ENCODE assay signal across 10 mouse cellular contexts in the genomic region with DNA sequence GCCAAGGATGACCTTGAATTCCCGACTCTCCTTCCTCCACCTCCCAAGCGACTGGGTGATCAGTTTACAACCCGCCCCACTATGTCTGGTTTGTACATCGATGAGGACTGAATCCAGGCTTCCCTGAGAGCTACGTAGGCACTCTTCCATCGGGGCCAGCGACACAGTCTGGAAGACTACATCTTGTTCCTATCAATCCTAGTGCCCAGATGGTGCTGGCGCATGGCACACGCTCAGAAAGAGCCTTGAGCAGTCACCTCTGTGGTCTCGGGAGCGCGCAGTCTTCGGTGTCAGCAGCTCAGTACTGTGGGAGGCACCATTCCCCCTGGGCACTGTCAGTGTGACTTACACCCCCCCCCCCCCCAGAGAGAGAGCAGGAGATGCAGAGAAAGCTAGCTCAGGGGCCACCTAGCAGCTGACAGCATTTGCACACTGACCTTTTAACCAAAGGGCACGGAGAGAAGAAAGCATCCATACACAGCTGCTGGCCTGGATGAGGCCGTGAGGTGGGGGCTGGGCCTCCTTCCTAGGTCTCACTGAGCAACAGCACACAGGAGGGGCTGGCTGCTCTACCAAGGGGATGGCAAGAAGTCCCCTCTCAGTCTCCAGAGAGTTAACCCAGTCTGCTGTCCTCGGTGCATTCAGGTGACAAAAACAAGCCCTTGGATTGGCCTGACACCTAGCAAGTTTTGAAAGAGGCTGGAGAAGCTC. TPM values are rescaled to one million over a fixed set of nuclear protein-coding genes. Genes with fewer than 3 reads are reported as not detected.
DNase-seq lines count a peak whose midpoint lies in the region; ATAC-seq lines count a peak whose summit lies in the region.
"Had no signal": no experiment of that assay in that cellular context is flagged by ENCODE, and none has a peak within 500 bp of the region (broad histone marks: within the 10 kb centered on the region; RNA-seq: fewer than 3 reads in every experiment).

No protein-coding gene starts in this region.

- 0 out of 2 replicates have a peak, but pooled peaks have one; percentile 1 for ATAC-seq in hindbrain, embryonic 16.5 days
- ATAC-seq in neural tube, embryonic 14.5 days (ENCODE audit: low read depth): no peak

- peaks cover 47% of the 10 kb centered on the region for H3K4me1 ChIP-seq in hindbrain, embryonic 16.5 days (ENCODE audit: control insufficient read depth, insufficient read depth, low read depth, low read length)
- H3K4me1 ChIP-seq in neural tube, embryonic 14.5 days (ENCODE audit: control insufficient read depth, insufficient read depth, low read length): peaks cover 58% of the 10 kb centered on the region

- H3K36me3 ChIP-seq in hindbrain, embryonic 16.5 days (ENCODE audit: control insufficient read depth, insufficient read depth, low read length): peaks cover 3% of the 10 kb centered on the region; the same call in 1 of the 2 replicates
- H3K36me3 ChIP-seq in neural tube, embryonic 14.5 days (ENCODE audit: control insufficient read depth, insufficient read depth, low read length): no peaks in the 10 kb centered on the region
- H3K36me3 ChIP-seq: G1E had no signal

- H3K4me3 ChIP-seq in hindbrain, embryonic 16.5 days (ENCODE audit: low read length): no peak overlapping the region
- H3K4me3 ChIP-seq in neural tube, embryonic 14.5 days (ENCODE audit: low read depth, low read length): no peak overlapping the region

- peak overlapping the region; percentile 2; the same call in 1 of the 2 replicates for H3K27ac ChIP-seq in hindbrain, embryonic 16.5 days (ENCODE audit: low read depth, low read length)
- H3K27ac ChIP-seq in neural tube, embryonic 14.5 days (ENCODE audit: low read depth, low read length): no peak overlapping the region

- peak; percentile 60 for DNase-seq in layer of hippocampus, adult 11-12 months (ENCODE audit: low spot score)
- DNase-seq in layer of hippocampus, postnatal 25 days (ENCODE audit: extremely low spot score in 1 of 2, low spot score in 1 of 2): no peak
- peak; percentile 74 for DNase-seq in embryo, embryonic 11 days
- no peak for DNase-seq in T-cell, adult 2 months (ENCODE audit: low spot score)
- DNase-seq in ovary, postnatal 36 days (ENCODE audit: low spot score): no peak
- DNase-seq in layer of hippocampus, postnatal 14 days (ENCODE audit: low spot score in 2 of 2): no peak
- DNase-seq: adrenal gland, postnatal 14 days had no signal

- H3K9me3 ChIP-seq in hindbrain, embryonic 16.5 days (ENCODE audit: control insufficient read depth, low read length): no peaks in the 10 kb centered on the region
- no peaks in the 10 kb centered on the region for H3K9me3 ChIP-seq in neural tube, embryonic 14.5 days (ENCODE audit: control insufficient read depth, low read length)
- H3K9me3 ChIP-seq: G1E had no signal

- WGBS in hindbrain, embryonic 16.5 days: 43% methylated on average over 16 of the region's 16 CpGs
- 33% methylated on average over 16 of the region's 16 CpGs for WGBS in neural tube, embryonic 14.5 days

- H3K4me2 ChIP-seq in hindbrain, embryonic 16.5 days (ENCODE audit: low read length): no peak overlapping the region
- H3K4me2 ChIP-seq in neural tube, embryonic 14.5 days (ENCODE audit: low read depth, low read length): no peak overlapping the region

- H3K9ac ChIP-seq in hindbrain, embryonic 16.5 days (ENCODE audit: low read depth, low read length): 0 out of 2 replicates have a peak overlapping the region, but pooled peaks have one; percentile 11
- H3K9ac ChIP-seq in neural tube, embryonic 14.5 days (replicated peaks; ENCODE audit: low read depth, low read length): 0 out of 2 replicates have a peak overlapping the region, but pooled peaks have one; percentile 13

- no peaks in the 10 kb centered on the region for H3K27me3 ChIP-seq in hindbrain, embryonic 16.5 days (replicated peaks; ENCODE audit: control insufficient read depth, insufficient read depth, low read length)
- H3K27me3 ChIP-seq in neural tube, embryonic 14.5 days (ENCODE audit: control insufficient read depth, insufficient read depth, low read length): no peaks in the 10 kb centered on the region

RNA-seq across cellular contexts. Expression of a gene that starts 10.3 kb away (rescaled TPM):
- total RNA-seq in layer of hippocampus, postnatal 25 days (2021): 100 to 1,000 TPM; 121 to 140 TPM
- 112 and 127 TPM in 2 replicates for polyA plus RNA-seq in hindbrain, embryonic 16.5 days (2015; fragmentation: Nextera tagmentation; extraction: Ambion mirVana)
- 228 and 232 TPM in 2 replicates for polyA plus RNA-seq in neural tube, embryonic 14.5 days (2014; fragmentation: Nextera tagmentation; extraction: Ambion mirVana)
- total RNA-seq in layer of hippocampus, postnatal 14 days (2021): 100 to 1,000 TPM; 103 to 114 TPM

RNA-seq across cellular contexts. Expression of a gene that starts 32.0 kb away (rescaled TPM):
- total RNA-seq in layer of hippocampus, postnatal 25 days (2021): 1 to 10 TPM; 8.0 to 8.5 TPM
- polyA plus RNA-seq in hindbrain, embryonic 16.5 days (2015; fragmentation: Nextera tagmentation; extraction: Ambion mirVana): 20.3 and 20.5 TPM in 2 replicates
- polyA plus RNA-seq in neural tube, embryonic 14.5 days (2014; fragmentation: Nextera tagmentation; extraction: Ambion mirVana): 15.3 and 15.5 TPM in 2 replicates
- 1 to 10 TPM; 8.2 to 8.4 TPM for total RNA-seq in layer of hippocampus, postnatal 14 days (2021)

RNA-seq across cellular contexts. Expression of a gene that starts 51.8 kb away (rescaled TPM):
- 10 to 100 TPM; 14.1 to 17.0 TPM for total RNA-seq in layer of hippocampus, postnatal 25 days (2021)
- 11.4 and 13.4 TPM in 2 replicates for polyA plus RNA-seq in hindbrain, embryonic 16.5 days (2015; fragmentation: Nextera tagmentation; extraction: Ambion mirVana)
- polyA plus RNA-seq in neural tube, embryonic 14.5 days (2014; fragmentation: Nextera tagmentation; extraction: Ambion mirVana): 8.1 and 8.9 TPM in 2 replicates
- total RNA-seq in layer of hippocampus, postnatal 14 days (2021): 10 to 100 TPM; 16.2 to 19.5 TPM

Comparison
In these comparisons a context has a peak if more than half of its experiments do, and no peak if none do; other contexts are left out.
1. DNase-seq: peak in layer of hippocampus, adult 11-12 months (single experiment) and embryo, embryonic 11 days (single experiment); none in layer of hippocampus, postnatal 25 days (0 of 2), T-cell, adult 2 months (single experiment), ovary, postnatal 36 days (single experiment) and layer of hippocampus, postnatal 14 days (0 of 2).